Mouse (Mus musculus) ES-Bruce4 (cell line): Measurements from ENCODE around the gene Btrc.

Experiments
- CTCF ChIP-seq: IDR thresholded peaks from one replicate; pipeline ENCODE4 v1.8.1; 2011; ENCODE audit warnings: low read depth, low read length
- POLR2A ChIP-seq: IDR thresholded peaks from one replicate; pipeline ENCODE4 v1.8.1; 2011; ENCODE audit warnings: low read length; ENCODE audit not compliant: insufficient read depth

- TF ChIP-seq POLR2A (no peak), CTCF (no peak)
Measured at GRCm38 (mm10) chr19:45565925-45566715, 202.6 kb downstream of the Btrc start.
